Mouse (Mus musculus) lung, postnatal 14 days (tissue): ENCODE measurements around the gene Podnl1.

Experiments
- DNase-seq: peaks from one replicate; pipeline ENCODE4 v3.0.0; 2021

Podnl1 gene

DNA sequence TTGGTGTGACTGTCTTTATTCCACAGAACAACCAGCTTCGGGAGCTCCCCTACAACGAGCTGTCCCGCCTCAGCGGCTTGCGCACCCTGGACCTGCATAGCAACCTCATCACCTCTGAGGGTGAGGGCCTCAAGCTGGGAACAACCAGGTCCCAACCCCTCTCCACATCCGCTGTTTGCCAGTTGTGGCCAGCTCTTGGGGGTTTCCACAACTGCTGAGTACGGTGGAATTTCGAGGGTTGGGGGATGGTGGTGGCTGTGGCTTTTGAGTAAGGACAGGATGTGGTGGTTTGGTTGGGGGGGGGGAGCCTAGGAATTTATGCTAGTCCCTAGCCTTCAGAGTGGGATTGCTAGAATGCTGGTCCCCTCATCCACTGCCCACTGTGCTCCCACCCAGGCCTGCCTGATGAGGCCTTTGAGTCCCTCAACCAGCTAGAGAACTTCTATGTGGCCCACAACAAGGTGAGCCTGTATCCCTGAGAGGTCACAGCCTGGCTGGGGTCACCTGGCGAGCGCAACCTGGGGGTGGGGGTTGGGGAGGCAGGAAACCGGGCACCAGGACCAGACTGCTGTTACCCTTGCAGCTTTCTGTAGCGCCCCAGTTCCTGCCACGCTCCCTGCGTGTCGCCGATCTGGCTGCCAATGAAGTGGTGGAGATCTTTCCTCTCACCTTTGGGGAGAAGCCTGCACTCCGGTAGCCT lies 1.6 kb downstream of the Podnl1 start:
- no peak for DNase-seq

DNA sequence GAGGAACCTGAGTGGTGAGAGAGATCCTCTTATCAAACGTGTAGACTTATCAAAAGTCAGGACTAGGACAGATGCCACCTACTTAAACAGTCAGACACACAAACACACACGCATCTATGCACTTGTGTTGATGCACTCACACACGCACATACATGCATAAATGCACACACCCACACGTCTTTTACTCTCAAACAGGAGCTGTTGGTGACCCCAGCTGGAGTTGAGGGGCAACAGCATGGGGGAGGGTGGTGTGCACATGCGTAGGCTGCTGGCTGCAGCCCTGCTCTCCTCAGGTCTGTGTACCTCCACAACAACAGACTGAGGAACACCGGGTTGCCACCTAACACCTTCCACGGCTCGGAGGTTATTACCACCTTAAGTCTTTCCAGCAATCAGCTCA lies 2.5 kb downstream of the Podnl1 start:
- no peak for DNase-seq

DNA sequence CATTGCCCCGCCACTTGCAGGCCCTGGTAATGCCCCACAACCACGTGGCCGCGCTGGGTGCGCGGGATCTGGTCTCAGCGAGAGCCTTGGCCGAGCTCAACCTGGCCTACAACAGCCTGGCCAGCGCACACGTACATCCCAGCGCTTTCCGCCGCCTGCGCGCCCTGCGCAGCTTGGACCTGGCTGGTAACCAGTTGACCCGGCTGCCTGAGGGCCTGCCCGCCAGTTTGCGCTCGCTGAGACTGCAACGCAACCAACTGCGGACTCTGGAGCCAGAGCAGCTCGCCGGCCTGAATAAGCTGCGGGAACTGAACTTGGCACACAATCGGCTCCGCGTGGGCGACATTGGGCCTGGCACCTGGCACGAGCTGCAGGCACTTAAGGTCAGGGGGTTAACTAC lies 5.0 kb downstream of the Podnl1 start:
- DNase-seq: no peak

DNA sequence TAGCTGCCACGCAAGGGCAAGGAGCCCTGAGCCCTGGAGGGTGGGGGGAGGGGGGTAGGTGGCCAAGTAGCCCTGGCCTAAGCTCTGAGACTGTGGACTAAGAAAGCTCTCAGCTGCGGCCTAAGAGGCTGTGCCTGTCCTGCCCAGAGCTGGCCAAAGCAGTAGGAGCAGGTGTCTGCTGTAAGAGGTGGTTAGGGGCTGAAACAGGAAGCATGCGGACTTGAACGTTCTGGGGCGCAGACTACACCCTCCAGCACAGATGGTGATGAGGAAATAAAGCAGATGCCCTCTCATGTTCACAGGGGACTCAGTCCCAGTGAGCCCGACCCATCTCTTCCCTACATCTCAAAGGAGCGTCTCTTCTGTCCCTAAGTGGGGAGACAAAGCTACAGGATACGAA lies 6.4 kb downstream of the Podnl1 start:
- DNase-seq: no peak

DNA sequence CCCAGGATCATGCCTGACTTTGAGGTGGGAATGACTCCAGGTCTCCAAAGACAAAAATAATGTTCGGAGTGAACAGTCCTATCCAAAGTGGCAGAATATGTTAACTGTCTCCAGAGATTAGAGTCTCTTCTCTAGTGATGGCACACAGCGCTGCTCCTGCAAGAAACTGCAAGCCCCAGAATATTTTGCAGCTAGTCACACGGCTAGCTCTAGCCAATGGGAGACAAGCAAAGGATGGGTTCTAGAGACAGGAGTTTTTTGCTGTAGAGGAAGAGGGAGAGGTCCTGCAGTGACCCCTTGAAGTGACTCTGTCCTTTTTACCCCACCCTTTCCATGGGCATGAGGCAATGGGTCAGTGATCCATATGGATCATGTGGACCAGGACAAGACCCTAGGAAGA lies 12.1 kb downstream of the Podnl1 start:
- DNase-seq: no peak

DNA sequence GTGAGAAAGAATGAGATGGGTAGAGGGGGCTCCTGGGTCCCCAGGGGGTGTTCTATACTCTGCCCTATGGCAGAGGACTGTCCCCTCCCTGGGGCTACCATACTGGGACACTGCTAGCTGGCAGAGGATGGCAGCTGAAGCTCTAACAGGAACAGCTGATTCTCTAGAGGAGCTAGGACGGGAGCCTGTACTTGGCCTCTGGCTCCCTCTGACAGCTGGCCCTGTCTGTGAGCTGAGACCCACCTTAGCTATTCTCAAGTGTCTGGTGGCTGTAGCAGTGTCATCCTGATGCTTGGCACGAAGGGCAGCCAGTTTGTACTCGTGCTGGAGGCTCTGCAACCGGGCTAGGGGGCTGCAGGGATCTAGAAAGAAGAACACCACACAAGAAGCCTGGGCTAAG lies 15.0 kb downstream of the Podnl1 start:
- DNase-seq: no peak

DNA sequence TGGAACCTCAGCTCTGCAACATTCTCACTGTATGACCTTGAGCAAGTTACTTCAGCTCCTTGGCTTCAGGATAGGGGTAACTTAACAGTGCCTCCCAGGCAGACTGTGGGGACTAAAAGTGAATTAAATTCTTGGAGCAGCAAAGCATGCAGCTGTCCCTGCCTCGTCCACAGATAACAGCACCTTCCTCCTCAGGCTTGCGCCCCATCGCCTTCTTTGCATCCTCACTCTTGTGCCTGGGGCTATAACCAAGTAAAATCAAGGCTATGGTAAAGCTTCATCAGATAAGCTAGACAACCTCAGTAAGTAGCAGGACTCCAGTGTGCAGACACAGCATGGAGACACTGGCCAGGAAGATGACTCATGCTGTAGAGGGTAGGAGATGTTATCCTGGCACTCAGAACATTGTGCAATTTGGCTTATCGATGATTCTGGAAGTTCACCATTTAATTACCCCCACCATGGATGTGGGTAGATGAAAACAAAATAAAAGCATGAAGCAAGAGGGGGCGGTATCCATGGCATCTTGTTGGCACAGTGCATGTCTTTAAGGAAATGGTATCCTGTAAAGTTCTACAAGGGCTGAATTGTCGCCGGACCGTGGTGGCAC lies 19.0 kb downstream of the Podnl1 start:
- DNase-seq: no peak

DNA sequence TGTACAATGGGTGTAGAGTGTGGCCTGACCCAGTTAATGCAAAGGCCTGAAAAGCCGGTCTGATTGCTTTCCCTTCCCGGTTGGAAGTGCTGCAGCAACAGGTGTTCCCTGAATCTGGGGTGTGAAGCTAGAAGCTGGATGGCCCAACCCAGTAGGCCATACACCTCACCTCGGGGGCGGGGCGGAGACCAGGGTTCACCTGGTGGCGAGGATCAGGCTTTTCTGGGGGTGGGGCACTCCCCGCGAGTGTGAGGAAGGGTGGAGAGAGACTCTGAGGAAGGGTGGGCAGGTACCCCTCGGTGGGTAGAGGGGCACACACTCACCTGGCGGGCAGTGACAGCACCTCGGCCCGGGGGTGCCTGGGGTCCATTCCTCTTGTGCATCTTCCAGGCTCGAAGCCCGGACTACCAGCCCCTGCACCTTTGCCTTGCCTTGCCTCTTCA lies 21.6 kb downstream of the Podnl1 start:
- peak; percentile 30 for DNase-seq

DNA sequence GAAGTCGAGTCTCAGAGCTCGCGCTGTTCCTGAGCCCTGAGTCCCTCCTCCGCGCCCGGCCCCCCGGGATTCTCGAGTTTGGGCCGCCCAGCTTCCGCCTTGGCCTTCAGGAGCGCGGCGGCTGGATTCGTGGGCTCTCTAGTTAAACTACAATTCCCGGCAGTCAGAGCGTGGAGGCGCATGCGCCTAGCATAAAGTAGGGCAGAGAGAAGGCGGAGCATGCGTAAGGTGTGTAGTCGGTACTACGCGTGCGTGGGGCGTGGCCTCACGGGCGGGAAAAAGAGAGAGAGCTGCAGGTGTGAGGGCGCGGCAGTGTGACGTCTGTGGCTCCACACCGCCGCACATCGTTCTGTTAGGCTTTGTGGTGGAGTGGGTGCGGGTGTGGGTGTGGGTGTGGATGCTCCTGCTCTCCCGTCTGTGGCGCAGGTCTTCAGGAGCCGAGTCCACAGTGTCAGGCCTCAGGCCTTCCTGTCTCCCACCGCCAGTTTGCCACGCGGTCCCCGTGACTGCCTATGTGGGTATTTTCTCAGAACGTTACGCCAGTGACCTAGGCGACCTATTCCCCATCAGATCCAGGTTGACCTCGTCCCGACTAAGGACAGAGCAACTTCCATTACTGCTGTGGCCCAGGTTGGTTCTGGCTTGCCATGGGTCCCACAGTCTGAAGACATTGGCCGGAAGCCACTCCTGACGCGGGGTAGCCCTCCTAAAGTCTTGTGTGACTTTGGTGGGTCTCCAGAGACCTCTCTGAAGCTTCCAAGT lies 22.2 kb downstream of the Podnl1 start, which contains the start of the genes Cc2d1a and 4930432K21Rik:
Cc2d1a (minus strand) TSS at position 168 of the 762 bp plus-strand sequence.
4930432K21Rik (plus strand) TSS at position 257 of the 762 bp plus-strand sequence.
- peak; percentile 94 for DNase-seq

DNA sequence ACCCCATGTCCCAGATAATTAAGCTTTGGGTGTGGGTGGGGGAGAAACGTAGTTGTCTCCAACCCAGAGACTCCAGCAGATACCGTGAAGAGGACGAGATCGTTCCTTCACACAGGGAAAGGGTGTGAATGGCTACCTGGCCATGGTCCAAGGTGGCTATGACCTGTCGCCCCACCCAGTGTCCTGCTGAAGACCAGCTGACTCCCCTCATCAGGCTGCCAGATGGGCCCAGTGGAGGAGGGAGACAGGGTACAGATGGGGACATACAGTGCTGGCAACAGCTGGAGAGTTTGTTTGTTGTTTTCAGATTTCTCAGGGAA lies 22.7 kb downstream of the Podnl1 start:
- peak; percentile 46 for DNase-seq

DNA sequence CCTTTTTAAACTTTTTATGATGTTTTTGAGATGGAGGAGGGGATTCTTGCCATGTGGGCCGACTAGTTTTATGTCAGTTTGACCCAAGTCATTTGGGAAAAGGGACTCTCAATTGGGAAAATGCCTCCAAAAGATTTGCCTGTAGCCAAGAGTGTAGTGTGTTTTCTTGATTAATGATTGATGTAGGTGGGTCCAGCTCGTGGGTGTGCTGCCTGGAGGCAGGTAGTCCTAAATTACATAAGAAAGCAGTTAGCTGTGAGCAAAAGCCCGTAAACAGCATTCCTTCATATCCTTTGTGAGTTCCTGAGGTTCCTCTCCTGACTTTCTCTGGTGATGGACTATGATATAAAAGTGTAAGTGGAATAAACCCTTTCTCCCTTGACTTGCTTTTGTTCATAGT lies 23.4 kb downstream of the Podnl1 start:
- DNase-seq: no peak

DNA sequence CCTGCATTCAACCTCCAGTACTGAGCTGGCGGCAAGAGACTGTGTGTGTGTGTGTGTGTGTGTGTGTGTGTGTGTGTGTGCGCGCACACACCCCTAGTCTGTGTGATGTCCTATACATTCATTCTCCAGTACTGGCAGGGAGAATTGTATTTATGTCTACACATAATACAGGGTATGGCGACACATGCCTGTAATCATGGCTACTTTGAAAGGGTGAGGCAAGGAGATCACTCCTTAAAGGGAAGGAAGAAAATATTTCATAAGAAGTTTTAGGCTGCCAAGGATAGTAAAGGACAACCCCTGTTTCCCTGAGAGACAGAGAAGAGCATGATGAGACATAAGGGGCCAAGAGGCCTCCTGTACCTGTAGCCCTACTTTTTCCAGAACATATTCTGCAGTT lies 31.8 kb downstream of the Podnl1 start:
- DNase-seq: no peak

DNA sequence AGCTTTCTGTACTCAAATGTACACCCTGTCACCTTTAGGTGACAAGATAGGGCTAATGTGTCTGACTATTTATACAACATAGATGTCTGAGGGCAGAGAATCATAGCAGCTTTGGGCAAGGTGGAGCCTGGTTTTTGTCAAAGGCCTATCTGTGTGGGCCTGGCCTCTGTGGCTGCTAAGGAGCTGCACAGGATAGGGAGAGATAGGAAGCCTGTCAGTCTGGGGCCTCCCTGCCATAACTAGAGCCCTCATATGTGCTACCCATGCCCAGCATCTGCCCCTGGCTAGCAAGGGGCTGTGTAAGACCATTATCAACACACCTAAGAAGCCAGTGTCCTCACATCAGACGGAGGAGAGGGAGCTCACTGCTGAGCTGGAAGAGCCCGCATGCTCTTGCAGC lies 41.9 kb downstream of the Podnl1 start:
- DNase-seq: no peak

DNA sequence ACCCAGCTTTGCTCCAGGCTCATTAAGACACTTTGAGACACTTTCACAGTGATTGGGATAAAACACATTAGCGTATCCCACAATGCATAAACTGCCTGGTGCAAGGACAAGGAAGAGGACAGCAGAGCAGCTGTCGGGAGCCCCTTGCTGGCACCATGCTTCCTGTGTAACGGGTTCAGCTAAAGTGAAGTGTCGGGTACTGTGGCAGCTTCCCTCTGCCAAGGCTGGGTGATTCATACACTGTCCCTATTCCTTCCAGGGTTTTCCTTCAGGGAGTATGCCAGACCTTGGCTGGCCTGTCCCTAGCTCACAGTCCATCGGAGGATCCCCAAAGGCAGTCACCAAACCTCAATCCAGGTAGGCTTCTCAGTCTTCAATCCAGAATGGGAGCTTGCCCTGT lies 44.3 kb downstream of the Podnl1 start:
- DNase-seq: no peak

DNA sequence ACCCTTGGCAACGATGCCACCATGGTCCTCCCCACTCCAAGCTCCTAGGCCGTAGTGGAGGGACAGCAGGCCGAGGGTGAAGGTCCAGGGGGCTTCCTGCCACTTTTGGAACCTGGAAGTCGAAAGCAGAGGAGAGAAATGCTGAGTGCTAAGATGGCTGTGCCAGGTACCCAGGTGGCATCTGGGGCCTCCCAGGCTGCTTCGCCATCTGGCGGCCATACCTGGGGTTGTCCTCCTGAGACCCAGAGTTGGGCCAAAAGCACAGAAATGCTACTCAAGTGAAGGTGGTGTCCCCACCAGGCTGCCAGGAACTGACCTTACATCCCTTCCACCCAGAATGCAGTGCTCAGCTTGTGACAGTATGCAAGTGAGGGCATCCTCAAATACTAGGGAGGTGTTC lies 48.1 kb downstream of the Podnl1 start:
- DNase-seq: peak; percentile 19

DNA sequence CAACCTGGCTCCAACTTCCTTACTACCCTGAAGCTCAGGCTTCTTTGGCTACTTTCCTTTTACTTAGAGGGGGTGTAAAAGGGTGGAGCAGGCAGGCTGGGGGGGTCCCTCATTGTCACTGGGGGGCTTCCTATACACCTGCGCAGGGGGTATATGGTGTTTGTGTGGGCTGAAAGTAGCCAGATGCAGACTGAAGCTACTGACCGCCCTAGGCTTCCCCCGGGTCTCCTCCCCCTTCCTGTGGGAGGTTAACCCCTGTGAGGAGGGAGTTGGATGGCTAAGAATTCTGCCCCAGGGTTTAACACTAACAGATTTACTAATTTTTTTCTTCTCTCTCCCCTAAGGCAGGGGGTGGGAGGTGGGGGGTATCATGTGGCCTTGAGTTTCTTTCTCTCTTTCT lies 50.8 kb downstream of the Podnl1 start:
- no peak for DNase-seq

DNA sequence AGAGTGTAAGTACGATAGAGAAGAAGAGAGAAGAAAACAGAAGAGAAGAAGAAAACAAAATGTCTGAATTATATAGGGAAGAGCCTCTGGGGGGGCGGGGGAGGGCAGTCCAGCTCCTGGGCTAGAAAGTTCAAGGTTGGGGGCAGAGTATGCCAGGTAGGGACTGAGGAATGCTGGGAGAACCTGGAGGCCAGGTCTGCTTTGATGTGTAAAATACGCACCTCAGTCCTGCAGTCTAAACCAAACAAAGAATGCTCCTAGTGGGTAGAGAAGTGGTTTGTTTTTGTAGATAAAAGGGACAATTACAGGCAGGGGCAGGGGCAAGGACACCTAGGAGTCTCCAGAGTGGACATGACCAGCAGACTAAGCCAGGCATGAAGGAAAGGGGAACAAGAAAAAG lies 51.6 kb downstream of the Podnl1 start:
- no peak for DNase-seq

DNA sequence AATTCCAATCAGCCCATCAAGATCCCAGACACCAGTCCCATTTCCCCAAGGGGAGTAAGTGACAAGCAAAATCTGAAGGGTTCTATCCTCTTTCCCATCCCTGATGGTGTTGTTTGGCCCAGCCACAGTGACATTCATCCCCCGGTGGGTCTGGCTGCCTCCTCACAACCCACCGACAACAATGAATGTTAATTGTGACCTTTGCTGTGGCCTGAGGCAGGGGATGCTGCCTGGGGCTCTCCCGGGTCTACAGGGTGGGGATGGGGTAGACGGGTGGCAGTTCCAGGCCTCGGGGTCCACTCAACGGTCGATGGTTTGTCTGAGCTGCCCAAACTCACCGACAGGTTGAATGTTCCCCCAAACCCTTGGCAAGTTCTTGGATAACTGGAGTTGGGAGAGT lies 52.8 kb downstream of the Podnl1 start:
- no peak for DNase-seq

DNA sequence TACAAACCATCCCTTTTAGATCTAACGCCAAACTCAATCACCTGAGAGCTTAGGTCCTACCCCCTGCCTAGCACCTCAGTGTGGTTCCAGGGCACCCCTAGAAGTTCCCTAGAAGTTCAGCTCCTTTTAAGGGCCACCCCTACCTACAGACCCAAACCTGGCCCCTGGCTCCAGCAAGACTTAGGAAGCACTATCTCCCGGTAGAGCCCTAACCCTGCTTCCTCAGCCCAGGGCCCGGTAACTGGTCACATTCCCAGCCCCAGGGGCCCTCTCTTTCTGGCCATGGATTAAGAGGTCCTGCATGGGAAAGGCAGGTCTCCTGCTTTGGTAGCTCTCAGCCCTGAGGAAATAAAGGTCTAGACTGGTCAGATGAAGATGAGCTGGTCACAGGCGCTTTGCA lies 54.2 kb downstream of the Podnl1 start:
- no peak for DNase-seq

DNA sequence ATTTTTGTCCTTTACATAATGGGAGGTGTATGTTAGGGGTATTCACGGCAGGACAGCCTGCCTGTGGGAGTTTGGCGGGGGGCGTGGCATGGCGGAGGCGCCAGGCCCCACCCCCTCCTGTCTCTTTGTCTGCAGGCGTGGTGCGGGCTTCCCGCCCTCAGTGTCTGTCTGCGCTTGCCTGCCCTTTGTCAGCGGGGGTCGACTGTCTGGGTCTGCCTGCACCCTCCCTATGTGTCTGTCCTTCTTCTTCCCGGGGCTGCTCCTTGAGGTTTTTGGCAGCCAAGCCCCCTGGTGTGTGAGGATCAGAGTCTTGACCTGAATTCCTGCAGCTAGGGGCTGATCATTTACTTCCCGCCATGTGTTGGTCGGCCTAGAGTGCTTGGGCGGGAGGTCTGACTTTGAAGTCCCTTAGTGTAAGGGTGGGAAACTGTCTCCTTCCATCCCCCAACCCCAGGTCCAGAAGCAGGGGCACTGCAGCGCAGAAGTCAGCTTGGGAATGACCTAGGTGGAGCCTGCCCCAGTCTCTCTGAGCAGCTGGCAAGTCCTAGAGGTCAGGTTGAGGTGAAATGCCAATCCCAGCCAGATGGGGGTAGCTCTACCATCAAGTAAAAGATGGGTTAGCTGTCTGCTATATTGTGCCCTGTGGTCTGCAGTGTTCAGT lies 54.9 kb downstream of the Podnl1 start:
- peak; percentile 54 for DNase-seq
